Mouse (Mus musculus): ENCODE measurements around the gene Rc3h1. TPM values are rescaled to one million over a fixed set of nuclear protein-coding genes. Genes with fewer than 3 reads are reported as not detected.

Gene Rc3h1
- 14.0 TPM for polyA plus RNA-seq (2014; fragmentation: Illumina TruSeq; extraction: RNeasy Lipid Tissue Mini Kit (QIAGEN cat#74804); ENCODE audit: low read depth, low replicate concordance)

DNA sequence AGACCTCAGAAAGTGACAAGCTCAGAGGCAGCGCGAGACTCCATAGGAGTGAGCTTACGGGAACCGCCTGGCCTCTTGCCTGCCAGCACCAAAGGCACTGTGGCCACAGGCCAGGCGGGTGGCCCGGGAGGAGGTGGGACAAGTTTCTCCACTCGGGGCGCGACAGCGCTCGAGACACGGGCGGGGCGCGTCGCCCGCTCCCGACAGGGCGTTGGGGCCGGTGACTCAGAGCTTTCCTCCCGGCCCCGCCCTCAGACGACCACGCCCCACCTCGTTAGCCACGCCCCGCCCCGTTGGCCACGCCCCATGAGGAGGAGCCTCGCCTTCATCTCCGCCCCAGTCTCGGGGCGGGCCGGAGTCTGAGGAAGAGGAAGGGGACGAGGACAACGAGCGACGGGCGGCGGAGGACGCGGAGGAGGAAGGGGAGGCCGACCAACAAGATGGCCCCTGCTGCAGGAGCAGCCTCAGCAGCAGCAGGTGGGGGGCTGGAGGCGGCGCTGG lies at the start of gene Rc3h1:
TSS of gene Rc3h1 (plus strand) at position 362 of the 501 bp plus-strand sequence.

DNA sequence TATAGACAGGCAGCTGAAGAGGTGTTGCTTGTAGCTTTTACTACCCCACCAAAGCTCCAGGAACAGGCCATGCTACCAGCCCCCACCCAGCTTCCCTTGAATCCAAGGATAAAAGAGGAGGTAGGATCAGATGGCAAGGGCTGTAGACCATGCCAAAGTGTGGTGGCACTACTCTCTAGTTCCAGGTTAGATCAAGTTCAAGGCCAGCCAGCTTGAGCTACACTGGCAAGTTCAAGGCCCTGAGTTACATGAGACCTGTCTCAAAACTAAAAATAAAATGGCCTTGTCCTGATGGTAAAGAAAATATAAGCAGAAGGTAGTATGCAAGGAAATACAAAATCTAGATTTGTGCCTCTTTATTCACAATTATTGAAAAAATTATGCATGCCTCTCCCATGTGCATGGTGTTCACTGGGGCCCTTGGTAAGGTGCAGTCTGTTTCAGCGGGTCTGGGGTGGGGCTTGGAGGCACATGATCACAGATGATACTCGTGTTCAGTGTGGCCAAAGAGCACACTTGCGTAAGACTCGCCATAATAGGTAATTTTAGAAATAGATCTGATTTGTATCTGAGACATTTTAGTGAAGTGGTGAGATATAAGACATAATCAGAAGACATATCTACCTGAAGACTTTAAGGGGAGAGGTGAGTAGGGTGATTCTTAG lies 72.0 kb downstream of the Rc3h1 start, which contains the start of gene Serpinc1:
TSS of gene Serpinc1 (plus strand) at position 515 of the 665 bp plus-strand sequence.

Other genes starting within 250 kb of the Rc3h1 start
- gene Rabgap1l, start 113.2 kb upstream of the Rc3h1 start, polyA plus RNA-seq (2014; fragmentation: Illumina TruSeq; extraction: RNeasy Lipid Tissue Mini Kit (QIAGEN cat#74804); ENCODE audit: low read depth, low replicate concordance) = 56.0 TPM
- 1,724 TPM for gene Serpinc1, start 72.2 kb downstream of the Rc3h1 start, polyA plus RNA-seq (2014; fragmentation: Illumina TruSeq; extraction: RNeasy Lipid Tissue Mini Kit (QIAGEN cat#74804); ENCODE audit: low read depth, low replicate concordance)
- gene Zbtb37, start 128.4 kb downstream of the Rc3h1 start, polyA plus RNA-seq (2014; fragmentation: Illumina TruSeq; extraction: RNeasy Lipid Tissue Mini Kit (QIAGEN cat#74804); ENCODE audit: low read depth, low replicate concordance) = 3.0 TPM
- gene Dars2, start 164.2 kb downstream of the Rc3h1 start, polyA plus RNA-seq (2014; fragmentation: Illumina TruSeq; extraction: RNeasy Lipid Tissue Mini Kit (QIAGEN cat#74804); ENCODE audit: low read depth, low replicate concordance) = 12.9 TPM
- gene Cenpl, start 164.3 kb downstream of the Rc3h1 start, polyA plus RNA-seq (2014; fragmentation: Illumina TruSeq; extraction: RNeasy Lipid Tissue Mini Kit (QIAGEN cat#74804); ENCODE audit: low read depth, low replicate concordance) = 12.0 TPM
- 10.7 TPM for gene Klhl20, start 225.1 kb downstream of the Rc3h1 start, polyA plus RNA-seq (2014; fragmentation: Illumina TruSeq; extraction: RNeasy Lipid Tissue Mini Kit (QIAGEN cat#74804); ENCODE audit: low read depth, low replicate concordance)
- gene Ankrd45, start 236.3 kb downstream of the Rc3h1 start, polyA plus RNA-seq (2014; fragmentation: Illumina TruSeq; extraction: RNeasy Lipid Tissue Mini Kit (QIAGEN cat#74804); ENCODE audit: low read depth, low replicate concordance) = not detected

Data from liver, adult 10 weeks (tissue).